ENCODE assay signal across 10 mouse cellular contexts in genomic region chr9:121057401-121057800, GRCm38 (mm10).
DNase-seq lines count a peak whose midpoint lies in the region; ATAC-seq lines count a peak whose summit lies in the region.
"Had no signal": no experiment of that assay in that cellular context is flagged by ENCODE, and none has a peak within 500 bp of the region (broad histone marks: within the 10 kb centered on the region; RNA-seq: fewer than 3 reads in every experiment).

No protein-coding gene starts in this region.

- no peak for ATAC-seq in forebrain, embryonic 15.5 days (replicated peaks)
- ATAC-seq in forebrain, embryonic 16.5 days = no peak
- ATAC-seq in midbrain, embryonic 14.5 days (ENCODE audit: low FRiP score, low TSS enrichment) = no peak
- ATAC-seq in kidney, embryonic 14.5 days (ENCODE audit: low FRiP score, low TSS enrichment) = no peak
- ATAC-seq in cerebellum, adult (ENCODE audit: insufficient number of reproducible peaks, low FRiP score, low TSS enrichment) = no peak

- H3K9me3 ChIP-seq in forebrain, embryonic 15.5 days = no peaks in the 10 kb centered on the region
- H3K9me3 ChIP-seq in forebrain, embryonic 16.5 days (ENCODE audit: control insufficient read depth, low read length) = no peaks in the 10 kb centered on the region
- H3K9me3 ChIP-seq in midbrain, embryonic 10.5 days (replicated peaks) = no peaks in the 10 kb centered on the region
- H3K9me3 ChIP-seq in midbrain, embryonic 14.5 days (ENCODE audit: control insufficient read depth, low read length) = no peaks in the 10 kb centered on the region
- no peaks in the 10 kb centered on the region for H3K9me3 ChIP-seq in kidney, embryonic 14.5 days (ENCODE audit: control insufficient read depth, low read length)

- peaks cover 22% of the 10 kb centered on the region for H3K4me1 ChIP-seq in forebrain, embryonic 15.5 days
- H3K4me1 ChIP-seq in forebrain, embryonic 16.5 days (replicated peaks; ENCODE audit: control insufficient read depth, insufficient read depth, low read length) = peaks cover 15% of the 10 kb centered on the region
- peaks cover 21% of the 10 kb centered on the region for H3K4me1 ChIP-seq in midbrain, embryonic 10.5 days
- peaks cover 16% of the 10 kb centered on the region for H3K4me1 ChIP-seq in midbrain, embryonic 14.5 days (ENCODE audit: control insufficient read depth, insufficient read depth, low read length)
- H3K4me1 ChIP-seq in kidney, embryonic 14.5 days (ENCODE audit: control insufficient read depth, insufficient read depth, low read length) = peaks cover 11% of the 10 kb centered on the region

- no peaks in the 10 kb centered on the region for H3K36me3 ChIP-seq in forebrain, embryonic 15.5 days
- no peaks in the 10 kb centered on the region for H3K36me3 ChIP-seq in forebrain, embryonic 16.5 days (ENCODE audit: control insufficient read depth, insufficient read depth)
- H3K36me3 ChIP-seq in midbrain, embryonic 10.5 days = no peaks in the 10 kb centered on the region
- no peaks in the 10 kb centered on the region for H3K36me3 ChIP-seq in midbrain, embryonic 14.5 days (ENCODE audit: control insufficient read depth, insufficient read depth, low read length)
- no peaks in the 10 kb centered on the region for H3K36me3 ChIP-seq in kidney, embryonic 14.5 days (ENCODE audit: control insufficient read depth, insufficient read depth, low read length)

- H3K27me3 ChIP-seq in forebrain, embryonic 15.5 days = no peaks in the 10 kb centered on the region
- H3K27me3 ChIP-seq in forebrain, embryonic 16.5 days (replicated peaks; ENCODE audit: control insufficient read depth, insufficient read depth, low read length) = no peaks in the 10 kb centered on the region
- no peaks in the 10 kb centered on the region for H3K27me3 ChIP-seq in midbrain, embryonic 10.5 days (ENCODE audit: low read depth, poor library complexity, severe bottlenecking)
- H3K27me3 ChIP-seq in midbrain, embryonic 14.5 days (ENCODE audit: control insufficient read depth, insufficient read depth, low read length) = no peaks in the 10 kb centered on the region
- H3K27me3 ChIP-seq in kidney, embryonic 14.5 days (ENCODE audit: control insufficient read depth, insufficient read depth, low read length) = no peaks in the 10 kb centered on the region

- H3K9ac ChIP-seq in forebrain, embryonic 15.5 days (replicated peaks) = no peak overlapping the region
- H3K9ac ChIP-seq in forebrain, embryonic 16.5 days (replicated peaks; ENCODE audit: low read depth, low read length) = no peak overlapping the region
- H3K9ac ChIP-seq in midbrain, embryonic 14.5 days (replicated peaks; ENCODE audit: low read length) = no peak overlapping the region
- H3K9ac ChIP-seq in kidney, embryonic 14.5 days (ENCODE audit: low read depth, low read length) = no peak overlapping the region

- WGBS in forebrain, embryonic 15.5 days = 71% methylated on average over 9 of the region's 9 CpGs
- 65% methylated on average over 9 of the region's 9 CpGs for WGBS in forebrain, embryonic 16.5 days
- 69% methylated on average over 9 of the region's 9 CpGs for WGBS in midbrain, embryonic 10.5 days
- WGBS in midbrain, embryonic 14.5 days = 73% methylated on average over 9 of the region's 9 CpGs
- 39% methylated on average over 9 of the region's 9 CpGs for WGBS in kidney, embryonic 14.5 days

- H3K4me3 ChIP-seq in forebrain, embryonic 15.5 days = no peak overlapping the region
- H3K4me3 ChIP-seq in forebrain, embryonic 16.5 days (replicated peaks; ENCODE audit: low read length) = no peak overlapping the region
- no peak overlapping the region for H3K4me3 ChIP-seq in midbrain, embryonic 10.5 days
- no peak overlapping the region for H3K4me3 ChIP-seq in midbrain, embryonic 14.5 days (replicated peaks; ENCODE audit: low read depth, low read length)
- no peak overlapping the region for H3K4me3 ChIP-seq in kidney, embryonic 14.5 days (ENCODE audit: low read length)

- DNase-seq in midbrain, embryonic 10.5 days (ENCODE audit: low spot score) = no peak
- no peak for DNase-seq in midbrain, embryonic 14.5 days
- DNase-seq in lung, postnatal 36 days = peak; percentile 36
- no peak for DNase-seq in cerebellum, adult 9-11 months
- DNase-seq: right cerebral cortex, adult 18-20 months had no signal

- no peak overlapping the region for H3K4me2 ChIP-seq in forebrain, embryonic 15.5 days (replicated peaks)
- no peak overlapping the region for H3K4me2 ChIP-seq in forebrain, embryonic 16.5 days (ENCODE audit: low read length)
- H3K4me2 ChIP-seq in midbrain, embryonic 14.5 days (ENCODE audit: low read length) = no peak overlapping the region
- H3K4me2 ChIP-seq in kidney, embryonic 14.5 days (replicated peaks; ENCODE audit: low read depth, low read length) = no peak overlapping the region
- H3K4me2 ChIP-seq: liver, embryonic 11.5 days had no signal

- 0 out of 2 replicates have a peak overlapping the region, but pooled peaks have one; percentile 56 for H3K27ac ChIP-seq in forebrain, embryonic 15.5 days (replicated peaks)
- H3K27ac ChIP-seq in forebrain, embryonic 16.5 days (ENCODE audit: low read length) = no peak overlapping the region
- H3K27ac ChIP-seq in midbrain, embryonic 10.5 days (replicated peaks) = 0 out of 2 replicates have a peak overlapping the region, but pooled peaks have one; percentile 23
- H3K27ac ChIP-seq in midbrain, embryonic 14.5 days (replicated peaks; ENCODE audit: low read depth, low read length) = no peak overlapping the region
- peak overlapping the region; percentile 59; the same call in 1 of the 2 replicates for H3K27ac ChIP-seq in kidney, embryonic 14.5 days (ENCODE audit: low read depth, low read length)

Comparison
In these comparisons a context has a peak if more than half of its experiments do, and no peak if none do; other contexts are left out.
1. H3K27ac ChIP-seq: peak in forebrain, embryonic 15.5 days (single experiment), midbrain, embryonic 10.5 days (single experiment) and kidney, embryonic 14.5 days (single experiment); none in forebrain, embryonic 16.5 days (single experiment) and midbrain, embryonic 14.5 days (single experiment).